Mouse (Mus musculus) CH12.LX (cell line): ENCODE measurements at regions not wholly inside any gene's neighbourhood (a gene's known extent, or its start where the extent isn't known, plus 50 kb on each side); places are given as distances from the start of the nearest gene placed in this dataset.

Experiments used
- DNase-seq: peaks from one replicate; pipeline ENCODE4 v3.0.0-alpha.2; 2013; ENCODE audit errors: extremely low read depth
- H3K27ac ChIP-seq: 2 replicates; pipeline ENCODE4 v1.5.1; 2012; ENCODE audit warnings: low read depth, mild to moderate bottlenecking, control low read depth, moderate library complexity; ENCODE audit not compliant: insufficient read depth
- H3K27me3 ChIP-seq: replicated peaks from 2 replicates; pipeline ENCODE3; 2012; ENCODE audit warnings: inconsistent platforms
- H3K36me3 ChIP-seq, 2 experiments: replicated peaks in 1 of 2; 2 replicates each; pipeline versions ENCODE3 to v1.6.1; 2012; ENCODE audit warnings: inconsistent platforms in 1 of 2, low read length in 1 of 2, mild to moderate bottlenecking in 1 of 2, mixed read lengths in 1 of 2, moderate library complexity in 1 of 2; ENCODE audit not compliant: control insufficient read depth in 1 of 2, insufficient read depth in 1 of 2
- H3K4me1 ChIP-seq, 2 experiments: 2 replicates each; pipeline ENCODE4 v1.6.1; 2012; ENCODE audit warnings: inconsistent platforms in 1 of 2, moderate library complexity in 1 of 2; ENCODE audit not compliant: insufficient read depth in 2 of 2, control insufficient read depth in 1 of 2
- H3K4me2 ChIP-seq: 2 replicates; pipeline ENCODE4 v1.6.1; 2012; ENCODE audit warnings: low read depth, mild to moderate bottlenecking, control low read depth; ENCODE audit not compliant: poor library complexity, insufficient read depth, severe bottlenecking
- H3K4me3 ChIP-seq, 3 experiments: fragments of 150-350 bp in 1 of 3; sonication (generic) in 1 of 3; replicated peaks in 1 of 3; 2 replicates each; pipeline versions ENCODE3 to v1.5.1; 2011 to 2012; ENCODE audit warnings: low read depth in 2 of 3, low read length in 2 of 3, mild to moderate bottlenecking in 2 of 3, moderate library complexity in 2 of 3, control low read depth in 1 of 3, improper control_type of control experiment in 1 of 3, inconsistent platforms in 1 of 3, mixed read lengths in 1 of 3; ENCODE audit not compliant: poor library complexity in 1 of 3
- H3K79me2 ChIP-seq: replicated peaks from 2 replicates; pipeline ENCODE4 v1.6.1; 2012; ENCODE audit warnings: mild to moderate bottlenecking, moderate library complexity; ENCODE audit not compliant: control insufficient read depth, poor library complexity, insufficient read depth, severe bottlenecking; ENCODE audit errors: extremely low read depth
- H3K9ac ChIP-seq: 2 replicates; pipeline ENCODE4 v1.6.1; 2012; ENCODE audit warnings: low read depth, mild to moderate bottlenecking, control low read depth, moderate library complexity; ENCODE audit not compliant: insufficient read depth
- H3K9me3 ChIP-seq: replicated peaks from 2 replicates; pipeline ENCODE3; 2012; ENCODE audit warnings: low read length, inconsistent platforms, mixed read lengths
- E2F4 ChIP-seq: IDR thresholded peaks from 2 replicates; pipeline ENCODE4 v1.6.1; 2011; ENCODE audit warnings: low read depth, low read length, improper control_type of control experiment; ENCODE audit not compliant: insufficient replicate concordance
- ELF1 ChIP-seq: IDR thresholded peaks from 2 replicates; pipeline ENCODE4 v1.6.1; 2014; ENCODE audit warnings: low read depth, mild to moderate bottlenecking, inconsistent platforms, low read length, improper control_type of control experiment
- EP300 ChIP-seq: IDR thresholded peaks from 2 replicates; pipeline ENCODE4 v1.6.1; 2011; ENCODE audit warnings: low read length, improper control_type of control experiment
- GABPA ChIP-seq: IDR thresholded peaks from 2 replicates; pipeline ENCODE4 v1.6.1; 2012; ENCODE audit warnings: low read depth, low read length, improper control_type of control experiment, inconsistent platforms; ENCODE audit not compliant: insufficient replicate concordance
- IRF4 ChIP-seq: IDR thresholded peaks from 2 replicates; pipeline ENCODE4 v1.6.1; 2014; ENCODE audit warnings: low read depth, mild to moderate bottlenecking, inconsistent platforms, low read length, improper control_type of control experiment
- JUN ChIP-seq: IDR thresholded peaks from 2 replicates; pipeline ENCODE4 v1.6.1; 2011; ENCODE audit warnings: low read depth, mild to moderate bottlenecking, low read length, improper control_type of control experiment, moderate library complexity; ENCODE audit not compliant: insufficient read depth
- KAT2A ChIP-seq: IDR thresholded peaks from 2 replicates; pipeline ENCODE4 v1.6.1; 2012; ENCODE audit warnings: low read length, improper control_type of control experiment, inconsistent platforms; ENCODE audit not compliant: insufficient replicate concordance
- MAX ChIP-seq: IDR thresholded peaks from 2 replicates; pipeline ENCODE4 v1.6.1; 2011; ENCODE audit warnings: low read length, improper control_type of control experiment
- MAZ ChIP-seq: IDR thresholded peaks from 2 replicates; pipeline ENCODE4 v1.6.1; 2012; ENCODE audit warnings: low read depth, mild to moderate bottlenecking, inconsistent platforms, low read length, improper control_type of control experiment, moderate library complexity
- MEF2A ChIP-seq: IDR thresholded peaks from 2 replicates; pipeline ENCODE4 v1.6.1; 2014; ENCODE audit warnings: low read depth, mild to moderate bottlenecking, inconsistent platforms, low read length, improper control_type of control experiment, borderline replicate concordance
- MXI1 ChIP-seq: IDR thresholded peaks from 2 replicates; pipeline ENCODE4 v1.6.1; 2011; ENCODE audit warnings: mild to moderate bottlenecking, low read depth, low read length, improper control_type of control experiment
- NELFE ChIP-seq: IDR thresholded peaks from 2 replicates; pipeline ENCODE4 v1.6.1; 2011; ENCODE audit warnings: low read depth, low read length, improper control_type of control experiment
- NRF1 ChIP-seq: IDR thresholded peaks from 2 replicates; pipeline ENCODE4 v1.6.1; 2014; ENCODE audit warnings: low read depth, mild to moderate bottlenecking, inconsistent platforms, low read length, improper control_type of control experiment, moderate library complexity
- PAX5 ChIP-seq: IDR thresholded peaks from 2 replicates; pipeline ENCODE4 v1.6.1; 2012; ENCODE audit warnings: low read length, inconsistent platforms, mixed read lengths
- POLR2A ChIP-seq: IDR thresholded peaks from 2 replicates; pipeline ENCODE4 v1.6.1; 2011; ENCODE audit warnings: low read depth, mild to moderate bottlenecking, improper control_type of control experiment, low read length
- POLR2AphosphoS2 ChIP-seq: IDR thresholded peaks from 2 replicates; pipeline ENCODE4 v1.6.1; 2011; ENCODE audit warnings: low read depth, low read length, improper control_type of control experiment
- RAD21 ChIP-seq: IDR thresholded peaks from 2 replicates; pipeline ENCODE4 v1.6.1; 2011; ENCODE audit warnings: low read depth, mild to moderate bottlenecking, low read length, improper control_type of control experiment, moderate library complexity
- RCOR1 ChIP-seq: conservative IDR thresholded peaks from 2 replicates; pipeline ENCODE4 v1.6.1; 2012; ENCODE audit warnings: low read depth, mild to moderate bottlenecking, inconsistent platforms, low read length, improper control_type of control experiment
- SMC3 ChIP-seq: IDR thresholded peaks from 2 replicates; pipeline ENCODE4 v1.6.1; 2011; ENCODE audit warnings: low read depth, low read length, improper control_type of control experiment
- TCF12 ChIP-seq: IDR thresholded peaks from 2 replicates; pipeline ENCODE4 v1.6.1; 2014; ENCODE audit warnings: low read depth, mild to moderate bottlenecking, inconsistent platforms, low read length, improper control_type of control experiment
- USF2 ChIP-seq: conservative IDR thresholded peaks from 2 replicates; pipeline ENCODE4 v1.6.1; 2011; ENCODE audit warnings: low read depth, low read length, improper control_type of control experiment
- ZNF384 ChIP-seq: IDR thresholded peaks from 2 replicates; pipeline ENCODE4 v1.6.1; 2012; ENCODE audit warnings: low read depth, low read length, improper control_type of control experiment, inconsistent platforms
- dilution Hi-C: fragments of 300-500 bp; cut with MboI; formaldehyde crosslinking; loops from 2 replicates; pipeline ENCODE4 v1.14.3; 2020; ENCODE audit warnings: low sequenced_read_pairs; ENCODE audit not compliant: extremely low pct_unique_long_range_greater_than_20kb, extremely low pct_ligation_motif_present
- in situ Hi-C: fragments of 300-500 bp; cut with MboI; formaldehyde crosslinking; loops from 3 replicates; pipeline ENCODE4 v1.14.3; 2019; ENCODE audit warnings: low sequenced_read_pairs, low pct_ligation_motif_present, low pct_unique_long_range_greater_than_20kb, mixed read lengths

GRCm38 (mm10) chr4:31744431-31744830, 219.5 kb upstream of the Map3k7 start:
- H3K36me3 ChIP-seq = no peaks in the 10 kb centered on the region
- in situ Hi-C loops (no loop called here), dilution Hi-C loops (no loop called here)

DNA sequence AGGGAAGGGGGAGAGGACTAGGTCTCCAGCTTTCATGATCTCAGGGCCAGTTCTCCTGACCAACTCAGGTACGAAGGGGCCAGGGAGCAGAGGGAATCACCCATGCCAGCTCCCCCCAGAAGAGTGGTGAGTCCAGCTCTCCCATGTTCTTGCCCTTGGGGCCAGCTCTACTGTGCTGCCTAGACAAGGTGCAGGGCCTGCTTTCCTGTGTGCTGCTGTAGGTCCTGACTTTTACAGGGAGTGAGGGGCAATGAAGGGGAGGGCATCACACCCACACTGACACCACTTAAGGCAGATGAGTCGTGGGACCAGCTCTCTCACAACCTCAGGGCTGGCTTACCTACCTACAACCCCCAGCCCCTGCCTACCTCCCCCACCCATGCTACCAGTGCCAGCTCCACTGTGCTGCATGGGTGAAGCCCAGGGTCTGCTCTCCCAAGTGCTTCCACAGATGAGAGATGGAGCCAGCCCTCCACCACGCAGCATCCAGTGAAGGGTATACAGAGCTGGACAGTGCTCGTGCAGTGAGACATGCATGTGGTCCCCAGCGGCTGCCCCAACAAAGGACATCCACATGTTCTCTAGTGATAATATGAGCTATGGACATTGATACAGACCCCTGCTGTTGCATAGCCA, 210.1 kb upstream of the Map3k7 start:
- Histone ChIP-seq H3K79me2 (no peaks in the 10 kb centered on the region), H3K4me1 (no peaks in the 10 kb centered on the region), H3K27me3 (no peaks in the 10 kb centered on the region), H3K4me2 (no peak overlapping the region), H3K36me3 (no peaks in the 10 kb centered on the region), H3K9me3 (no peaks in the 10 kb centered on the region), H3K27ac (no peak overlapping the region), H3K9ac (no peak overlapping the region), H3K4me3 (no peak overlapping the region)
- dilution Hi-C loops = no loop called here
- in situ Hi-C loops = no loop called here
- DNase-seq = no peak
- TF ChIP-seq EP300 (no peak), JUN (no peak), RAD21 (no peak)

More at GRCm38 (mm10) chr4:31744431-31744830, 219.5 kb upstream of the Map3k7 start:
- no peaks in the 10 kb centered on the region for H3K4me1 ChIP-seq
- no peaks in the 10 kb centered on the region for H3K27me3 ChIP-seq
- no peak overlapping the region for H3K4me2 ChIP-seq
- H3K79me2 ChIP-seq = no peaks in the 10 kb centered on the region
- no peak overlapping the region for H3K4me3 ChIP-seq
- TF ChIP-seq MAX (no peak), USF2 (no peak), ELF1 (no peak), ZNF384 (no peak), POLR2A (no peak), MEF2A (no peak), E2F4 (no peak), GABPA (no peak)
- no peaks in the 10 kb centered on the region for H3K9me3 ChIP-seq
- DNase-seq = no peak
- H3K9ac ChIP-seq = no peak overlapping the region
- no peak overlapping the region for H3K27ac ChIP-seq

DNA sequence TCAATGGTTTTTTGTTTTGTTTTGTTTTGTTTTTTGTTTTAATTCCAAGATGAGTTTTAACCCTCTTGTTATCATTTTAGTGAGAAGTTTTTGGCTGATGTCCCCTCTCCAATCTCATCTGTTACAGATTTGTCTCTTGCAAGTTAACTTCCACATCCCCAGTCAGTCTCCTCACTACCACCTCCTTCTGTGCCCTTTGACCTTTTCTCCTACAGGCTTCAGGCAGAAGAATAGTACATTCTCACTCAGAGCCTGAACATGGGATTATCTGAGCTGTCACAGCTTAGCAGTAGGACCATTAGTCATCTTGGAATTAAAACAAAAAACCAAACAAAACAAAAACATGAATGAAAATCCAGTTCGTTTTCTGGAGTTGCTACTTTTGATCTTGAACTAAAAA, 206.8 kb upstream of the Map3k7 start:
- in situ Hi-C loops = no loop called here
- TF ChIP-seq EP300 (no peak), TCF12 (no peak), MAZ (no peak), PAX5 (no peak), GABPA (no peak), NELFE (no peak), JUN (no peak), MXI1 (no peak), NRF1 (no peak), KAT2A (no peak), POLR2AphosphoS2 (no peak), IRF4 (no peak), E2F4 (no peak), RCOR1 (no peak), SMC3 (no peak), POLR2A (no peak), RAD21 (no peak), ELF1 (no peak), MAX (no peak)
- no peak overlapping the region for H3K27ac ChIP-seq
- H3K9me3 ChIP-seq = no peaks in the 10 kb centered on the region
- H3K27me3 ChIP-seq = no peaks in the 10 kb centered on the region
- no peak overlapping the region for H3K4me2 ChIP-seq
- dilution Hi-C loops = no loop called here
- no peak overlapping the region for H3K4me3 ChIP-seq
- no peak for DNase-seq
- H3K79me2 ChIP-seq = no peaks in the 10 kb centered on the region
- no peak overlapping the region for H3K9ac ChIP-seq
- no peaks in the 10 kb centered on the region for H3K36me3 ChIP-seq
- H3K4me1 ChIP-seq = no peaks in the 10 kb centered on the region
